Mouse (Mus musculus): ENCODE results near the gene Msx3.

Gene Msx3

DNA sequence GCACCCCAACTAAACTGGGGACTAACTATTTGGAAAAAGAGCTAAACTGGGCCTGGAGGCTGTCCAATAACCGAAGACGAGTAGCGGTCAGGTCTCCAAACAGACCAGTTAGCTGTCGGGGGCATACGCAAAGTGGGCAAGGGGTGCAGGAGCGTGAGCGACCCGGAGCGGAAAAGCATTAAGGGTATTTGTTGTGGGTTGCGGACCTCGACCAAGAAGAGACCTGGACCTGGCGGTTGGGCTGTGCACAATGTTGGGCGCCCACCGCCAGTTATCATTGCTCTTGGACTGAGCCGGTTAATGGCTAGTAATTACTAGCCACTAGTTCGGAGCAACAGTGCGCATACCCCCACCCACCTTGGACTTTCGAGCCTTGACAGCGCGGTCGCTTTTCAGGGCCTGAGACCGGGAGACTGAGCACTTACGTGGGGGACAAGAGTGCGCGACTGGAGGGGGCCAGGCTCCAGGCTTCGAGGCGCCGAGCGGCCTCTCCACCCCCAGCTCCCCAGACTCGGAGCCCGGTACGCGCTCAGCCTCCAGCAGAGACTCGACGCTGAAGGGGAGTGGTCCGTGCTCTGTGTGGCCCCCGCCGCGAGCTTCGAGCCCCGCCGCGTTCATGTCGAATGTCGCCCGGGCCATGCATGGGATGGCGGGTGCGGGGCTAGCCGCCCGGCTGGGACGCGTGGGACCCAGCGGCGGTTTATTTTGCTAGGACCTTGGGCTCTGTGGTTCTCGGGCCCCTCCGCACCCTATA is at the start of gene Msx3:
Msx3 (minus strand) TSS at position 729 of the 754 bp plus-strand sequence.
- no peak for DNase-seq (ENCODE audit: low spot score)

DNA sequence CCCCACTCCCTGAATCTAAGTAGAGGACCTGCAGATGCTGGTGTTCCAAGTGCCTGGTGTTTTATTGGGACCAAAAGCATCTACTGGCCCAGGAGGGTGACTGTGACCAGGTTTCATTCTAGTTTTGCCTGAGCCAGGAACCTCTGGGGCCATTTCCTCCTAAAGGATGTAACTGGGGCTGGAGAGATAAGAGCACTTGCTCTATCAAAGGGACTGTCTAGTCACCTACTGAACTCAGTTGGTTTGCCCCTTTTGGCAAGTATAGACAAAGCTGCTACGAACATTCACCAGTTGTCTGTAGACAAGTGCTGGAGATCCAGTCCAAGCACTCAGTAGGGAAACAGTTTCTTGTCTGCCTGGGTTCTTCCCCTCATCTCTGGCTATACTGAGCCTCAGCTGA is 49.6 kb upstream of the Msx3 start:
- no peak for DNase-seq (ENCODE audit: low spot score)

DNA sequence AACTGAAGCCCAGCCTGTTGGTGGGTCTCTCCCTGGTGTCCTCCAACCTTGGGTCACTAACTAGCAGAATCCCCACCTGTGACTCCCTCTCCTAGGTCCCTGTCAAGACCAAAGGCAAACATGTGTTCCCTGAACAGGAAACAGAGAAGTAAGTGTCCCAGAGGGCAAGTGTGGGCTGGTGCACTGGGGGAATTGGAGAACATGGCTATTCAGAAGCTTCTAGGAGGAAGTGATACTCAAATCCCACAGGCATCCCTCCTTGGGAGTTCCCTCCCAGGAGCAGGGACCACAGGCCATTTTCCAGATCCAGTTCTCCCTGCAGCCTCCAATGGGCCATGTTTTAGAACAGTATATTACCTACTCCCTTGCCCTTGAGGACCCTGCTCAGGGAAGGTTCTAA is 47.2 kb upstream of the Msx3 start:
- DNase-seq (ENCODE audit: low spot score): no peak

DNA sequence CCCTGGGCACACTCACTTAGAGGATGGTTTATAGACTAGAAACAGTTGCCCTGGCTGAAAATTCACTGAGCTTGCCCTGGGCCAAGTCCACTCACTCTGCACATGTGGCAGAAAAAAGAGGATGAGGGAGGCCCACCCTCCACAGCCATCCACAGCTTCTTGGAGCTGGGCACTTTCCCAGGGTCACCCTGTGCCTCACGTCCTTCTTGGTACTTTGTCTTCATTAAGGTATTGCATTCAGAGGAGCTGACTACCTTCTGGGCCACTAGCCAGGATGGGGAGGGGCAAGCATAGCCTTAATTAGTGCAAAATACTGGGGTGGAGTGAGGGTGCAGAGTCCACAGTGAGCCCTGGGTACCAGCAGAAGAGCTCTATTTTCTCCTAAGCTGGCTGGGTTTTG is 46.7 kb upstream of the Msx3 start:
- DNase-seq (ENCODE audit: low spot score): no peak

DNA sequence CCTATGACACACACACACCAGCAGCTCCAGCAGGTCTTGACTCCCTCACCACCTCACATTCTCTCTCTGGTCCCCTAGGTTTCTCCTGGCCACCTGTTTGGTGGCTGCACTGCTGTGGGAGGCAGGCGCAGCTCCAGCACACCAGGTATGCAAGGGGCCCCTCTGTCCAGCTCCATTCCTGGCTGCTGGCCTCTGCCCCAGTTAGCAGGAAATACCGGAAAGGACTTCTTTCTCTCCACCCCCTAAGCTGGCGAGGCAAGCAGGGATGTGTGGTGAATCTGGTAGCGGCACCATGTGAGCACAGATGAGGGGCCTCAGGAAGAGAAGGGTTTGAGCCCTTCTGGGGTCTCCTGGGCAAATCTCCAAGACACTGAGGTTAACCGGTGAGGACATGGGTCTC is 46.1 kb upstream of the Msx3 start:
- DNase-seq (ENCODE audit: low spot score): no peak

DNA sequence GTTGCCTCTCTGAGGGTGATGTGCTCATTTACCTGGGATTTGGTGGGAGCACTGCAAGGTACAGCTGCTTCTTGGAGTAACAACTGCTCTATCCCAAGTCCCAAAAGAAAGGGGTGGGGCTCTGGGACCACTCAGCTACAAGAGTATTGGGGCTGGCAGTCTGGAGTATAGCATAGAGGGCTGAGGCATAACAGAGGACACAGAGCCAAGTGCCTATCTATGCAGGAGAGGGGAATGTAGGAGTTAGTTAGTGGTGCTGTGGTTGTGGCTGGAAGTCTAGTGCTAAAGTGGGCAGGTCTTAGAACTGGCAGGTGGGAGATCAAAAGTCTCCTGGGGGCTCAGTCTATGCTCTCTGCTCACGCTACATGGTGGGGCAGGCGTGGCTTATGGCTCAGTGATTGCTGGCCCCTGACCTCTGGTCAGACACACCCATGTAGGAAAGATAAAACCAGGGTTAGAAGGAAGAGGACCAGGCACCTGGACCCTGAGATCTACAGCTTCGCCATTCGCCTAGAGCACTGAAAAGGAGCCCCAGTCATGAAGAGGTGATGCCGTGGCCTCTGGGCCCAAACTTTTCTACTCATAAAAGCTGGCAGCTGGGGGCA is 44.1 kb upstream of the Msx3 start, which contains the start of gene Prap1:
Prap1 (plus strand) TSS at position 472 of the 605 bp plus-strand sequence.
- no peak for DNase-seq (ENCODE audit: low spot score)

DNA sequence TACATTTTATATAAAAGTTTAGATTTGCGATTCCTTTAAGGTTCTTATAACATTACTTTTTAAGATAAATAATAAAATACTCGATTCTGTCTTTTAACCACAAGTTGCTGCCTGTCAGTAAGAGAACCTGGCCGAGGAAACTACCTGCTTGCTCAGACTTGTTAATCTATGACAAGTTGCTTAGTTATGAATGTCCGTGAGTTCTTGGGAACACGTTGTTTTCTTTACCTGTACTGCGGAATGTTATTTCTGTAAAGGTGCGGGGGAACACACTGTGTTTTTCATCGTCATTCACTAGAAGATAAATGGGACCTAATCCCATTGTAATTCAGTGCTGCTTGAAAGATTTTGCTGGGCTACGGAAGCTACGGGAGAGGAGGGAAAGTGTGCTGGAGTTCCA is 41.7 kb upstream of the Msx3 start:
- DNase-seq (ENCODE audit: low spot score): no peak

DNA sequence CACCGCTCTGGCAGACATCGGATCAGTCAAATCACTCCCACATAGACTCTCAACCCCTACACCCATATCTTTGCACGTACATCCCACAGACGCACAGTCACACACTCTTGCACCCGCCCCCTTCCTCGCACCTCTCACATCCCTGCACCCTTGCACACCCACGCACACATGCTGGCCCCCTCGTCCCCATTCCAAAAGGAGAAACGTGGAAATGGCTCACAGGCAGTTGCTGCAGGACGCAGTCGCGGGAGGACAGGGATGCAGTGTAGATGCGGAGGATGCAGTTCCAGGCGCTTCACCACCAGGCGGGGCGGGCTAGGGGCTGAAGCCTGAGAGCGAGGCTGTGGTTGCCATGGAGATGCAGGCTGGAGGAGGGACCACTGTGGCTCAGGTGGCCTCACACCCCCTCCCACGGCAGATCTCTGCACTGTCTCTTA is 33.4 kb upstream of the Msx3 start, which contains the start of gene Caly:
Caly (minus strand) TSS at position 307 of the 437 bp plus-strand sequence.
- DNase-seq (ENCODE audit: low spot score): peak; percentile 90

DNA sequence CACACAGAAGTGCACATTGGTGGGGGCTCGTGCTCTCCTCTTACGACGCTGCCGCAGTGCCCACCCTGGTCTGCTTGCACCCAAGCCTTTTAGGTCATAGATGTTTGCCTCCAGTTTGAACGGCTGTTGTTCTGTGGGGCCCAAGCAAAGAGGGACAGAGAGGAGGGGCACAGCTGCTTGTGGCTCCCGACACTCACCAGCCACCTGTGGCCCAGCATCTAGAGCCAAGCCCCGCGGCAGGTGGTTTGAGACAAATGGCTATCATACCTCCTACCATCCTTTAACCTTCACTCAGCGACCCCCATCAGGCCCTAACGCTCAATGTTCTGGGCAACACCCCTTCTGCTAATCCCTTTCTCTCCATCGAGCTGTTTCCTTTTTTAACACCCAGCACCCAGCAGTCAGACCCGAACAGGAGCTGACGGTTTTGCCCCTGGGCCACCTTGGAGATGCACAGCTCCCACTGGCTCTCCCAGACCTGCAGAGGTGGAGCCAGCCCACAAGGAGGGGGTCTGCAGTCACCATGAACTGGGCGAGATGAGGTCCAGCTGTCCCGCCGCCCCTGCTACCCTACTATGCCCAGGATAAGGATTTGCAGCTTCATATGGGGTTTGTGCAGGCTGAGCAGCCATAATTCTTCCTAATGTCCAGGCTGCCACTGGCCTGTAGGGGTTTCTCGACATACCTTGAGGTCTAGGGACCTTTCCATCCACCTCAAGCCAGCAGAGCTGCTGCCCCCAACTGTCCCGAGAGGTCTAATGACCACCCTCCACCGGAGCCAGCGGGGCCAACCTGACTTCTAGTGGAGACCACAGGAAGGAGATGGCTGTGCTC is 32.7 kb upstream of the Msx3 start:
- peak; percentile 29 for DNase-seq (ENCODE audit: low spot score)

DNA sequence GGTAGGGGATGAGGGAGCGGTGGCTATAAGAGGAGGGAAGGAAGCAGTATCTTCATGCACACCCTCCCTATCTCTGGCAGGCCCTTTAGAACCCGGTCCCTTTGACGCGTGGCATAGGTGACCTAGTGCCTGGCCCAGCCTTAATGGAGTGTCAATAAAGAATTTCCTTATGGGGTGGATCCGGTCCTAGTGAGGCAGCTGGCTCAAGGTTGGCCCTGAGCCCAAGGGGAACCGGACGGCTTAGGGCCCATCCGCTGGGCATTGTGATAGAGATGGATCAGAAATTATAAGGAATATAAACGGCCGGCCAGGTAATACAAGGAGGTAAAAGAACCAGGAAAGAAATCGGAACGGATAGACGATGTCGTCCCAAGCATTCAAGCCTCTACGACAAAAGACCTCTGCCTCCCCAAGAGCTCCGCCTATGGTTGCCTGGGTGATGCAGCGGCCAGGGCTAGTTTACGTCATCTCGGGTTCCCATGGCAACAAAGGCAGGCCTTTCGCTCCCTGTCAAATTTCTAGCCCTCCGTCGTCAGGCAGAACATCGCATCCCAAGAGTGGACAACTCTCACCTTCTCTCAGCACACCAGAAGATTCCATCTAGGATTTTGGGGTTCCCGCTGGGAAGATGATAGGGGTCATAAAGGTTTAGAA is 31.7 kb upstream of the Msx3 start:
- peak; percentile 89 for DNase-seq (ENCODE audit: low spot score)

DNA sequence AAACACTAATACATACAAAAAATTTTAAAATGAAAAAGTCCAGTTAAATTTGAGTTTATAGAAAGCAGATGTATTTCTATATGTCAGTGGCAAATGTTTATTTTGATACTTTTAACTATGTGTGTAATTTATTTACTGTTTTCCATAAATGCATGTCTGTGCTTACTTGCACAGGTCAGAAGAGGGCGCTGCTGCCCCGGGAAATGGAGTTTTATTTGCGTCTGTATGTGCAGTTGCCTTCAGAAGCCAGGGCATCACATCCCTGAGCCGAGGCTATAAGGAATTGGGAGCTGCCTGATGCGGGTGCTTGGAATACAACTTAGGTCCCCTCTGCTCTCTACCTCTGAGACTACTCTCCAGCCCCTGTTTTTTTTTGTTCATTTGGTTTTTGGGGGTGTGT is 29.8 kb upstream of the Msx3 start:
- DNase-seq (ENCODE audit: low spot score): no peak

DNA sequence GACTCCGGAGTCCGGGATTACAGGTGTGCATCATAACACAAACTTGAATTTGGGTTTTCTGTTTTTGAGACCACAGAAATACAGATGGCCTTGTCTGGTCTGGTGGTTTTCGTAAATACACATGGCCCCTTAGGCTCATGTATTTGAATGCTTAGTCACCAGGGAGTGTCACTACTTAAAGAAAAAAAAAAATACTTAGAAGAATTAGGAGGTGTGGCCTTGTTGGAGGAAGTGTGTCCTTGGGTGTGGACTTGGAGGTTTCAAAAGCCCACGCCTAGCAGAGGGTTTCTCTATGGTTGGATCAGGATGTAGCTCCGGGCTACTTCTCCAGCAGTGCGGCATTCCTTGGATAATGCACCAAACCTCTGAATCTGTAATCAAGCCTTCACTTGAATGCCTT is 28.8 kb upstream of the Msx3 start:
- no peak for DNase-seq (ENCODE audit: low spot score)

DNA sequence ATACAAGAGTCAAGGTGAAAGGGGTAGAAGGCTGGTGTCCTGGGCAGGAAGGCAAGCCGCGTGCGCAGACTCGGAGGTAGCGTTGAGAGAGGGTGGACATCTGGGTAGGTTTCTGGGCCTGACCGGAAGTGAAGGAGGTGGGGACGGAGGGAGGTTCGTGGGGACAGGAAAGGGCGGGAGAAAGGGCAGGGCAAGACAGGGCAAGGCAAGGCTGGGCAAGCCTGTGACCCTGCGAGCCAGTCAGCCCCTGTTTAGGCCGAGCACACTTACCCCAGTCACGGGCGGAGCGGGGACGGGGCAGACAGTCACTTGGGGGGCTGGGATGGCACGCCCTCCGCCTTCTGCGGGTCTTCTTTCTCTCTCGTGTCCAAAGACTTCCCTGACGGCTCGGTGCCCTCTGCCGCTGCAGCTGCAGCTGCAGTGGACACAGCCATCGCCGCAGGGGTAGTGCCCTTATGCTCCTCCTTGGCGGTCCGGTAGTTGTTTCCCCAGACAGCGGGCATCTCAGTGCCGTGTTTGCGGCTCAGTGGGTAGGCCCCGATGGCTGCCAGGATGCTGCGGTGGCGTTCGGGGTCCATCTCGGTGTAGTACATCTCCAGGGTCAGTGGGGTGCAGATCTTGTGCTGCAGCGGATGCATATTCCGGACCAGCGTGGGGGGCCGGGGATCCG is 21.3 kb upstream of the Msx3 start:
- DNase-seq (ENCODE audit: low spot score): no peak

DNA sequence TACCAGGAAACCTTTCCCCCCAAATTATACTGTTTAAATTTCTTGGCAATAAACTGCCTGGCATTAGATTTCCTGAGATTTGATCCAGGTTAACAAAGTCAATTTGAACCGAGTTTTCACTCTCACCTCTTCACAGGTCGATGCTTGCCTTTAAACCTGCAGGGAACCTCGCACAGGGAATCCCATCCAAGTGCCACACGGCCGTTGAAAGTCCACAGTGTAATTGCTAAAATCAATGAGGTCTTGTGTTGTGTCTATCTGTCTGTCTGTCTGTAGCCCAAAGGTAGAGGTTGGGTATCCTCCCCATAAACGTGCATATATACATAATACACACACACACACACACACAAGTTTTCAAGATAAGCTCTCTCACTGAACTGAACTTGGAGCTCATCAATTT is 18.5 kb upstream of the Msx3 start:
- DNase-seq (ENCODE audit: low spot score): no peak

DNA sequence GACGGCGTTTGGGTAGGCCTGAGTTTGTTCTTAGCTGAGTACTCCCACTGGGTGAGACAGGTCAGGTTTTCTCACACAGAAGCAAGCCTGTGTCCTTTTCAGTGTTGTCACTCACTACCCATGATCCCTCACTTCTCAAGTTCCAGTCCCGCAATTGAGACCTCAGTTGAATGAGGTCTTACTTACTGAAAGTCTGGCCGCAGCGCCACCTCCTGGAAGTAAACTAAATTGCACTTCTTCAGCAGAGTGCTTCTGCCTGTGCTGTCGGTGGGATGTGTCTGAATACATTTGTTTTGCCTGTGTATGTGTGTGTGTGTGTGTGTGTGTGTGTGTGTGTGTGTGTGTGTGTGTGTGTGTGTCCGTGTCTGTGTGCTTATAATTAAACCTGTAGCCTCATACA is 14.2 kb upstream of the Msx3 start:
- DNase-seq (ENCODE audit: low spot score): peak; percentile 33

DNA sequence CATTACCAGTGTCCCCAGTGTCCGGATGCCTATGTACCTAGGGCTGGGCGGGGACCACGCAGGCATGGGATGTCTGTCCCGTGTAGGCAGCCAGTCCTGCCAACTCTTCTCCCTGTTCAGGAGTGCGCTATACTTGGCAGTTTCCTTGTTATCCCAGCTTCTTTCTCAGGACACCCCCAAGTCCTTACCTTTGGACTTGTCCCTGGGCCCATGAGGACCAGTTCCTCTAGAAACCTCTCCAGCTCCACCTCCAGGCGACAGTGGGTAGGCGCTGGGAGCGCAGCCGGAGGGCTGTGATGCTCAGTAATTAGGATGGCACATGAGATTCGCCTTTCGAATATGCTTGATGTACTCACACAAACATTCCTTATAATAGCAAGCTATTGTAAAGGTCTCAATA is 13.4 kb upstream of the Msx3 start:
- DNase-seq (ENCODE audit: low spot score): no peak

DNA sequence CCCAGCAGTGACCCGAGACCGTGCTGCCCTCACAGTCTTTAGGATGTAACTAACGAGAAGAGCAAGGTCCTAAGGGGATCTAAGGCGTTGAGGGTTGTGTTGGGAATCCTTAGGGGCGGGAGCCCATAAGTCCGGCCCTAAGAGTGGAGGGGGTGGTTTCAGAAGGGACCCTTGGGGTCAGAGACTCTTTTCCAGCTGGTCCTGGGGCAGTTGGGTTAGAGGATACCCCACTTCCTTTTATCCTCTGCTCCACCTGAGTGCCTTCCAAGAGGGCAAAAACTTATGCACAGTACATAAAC is 12.9 kb upstream of the Msx3 start:
- no peak for DNase-seq (ENCODE audit: low spot score)

DNA sequence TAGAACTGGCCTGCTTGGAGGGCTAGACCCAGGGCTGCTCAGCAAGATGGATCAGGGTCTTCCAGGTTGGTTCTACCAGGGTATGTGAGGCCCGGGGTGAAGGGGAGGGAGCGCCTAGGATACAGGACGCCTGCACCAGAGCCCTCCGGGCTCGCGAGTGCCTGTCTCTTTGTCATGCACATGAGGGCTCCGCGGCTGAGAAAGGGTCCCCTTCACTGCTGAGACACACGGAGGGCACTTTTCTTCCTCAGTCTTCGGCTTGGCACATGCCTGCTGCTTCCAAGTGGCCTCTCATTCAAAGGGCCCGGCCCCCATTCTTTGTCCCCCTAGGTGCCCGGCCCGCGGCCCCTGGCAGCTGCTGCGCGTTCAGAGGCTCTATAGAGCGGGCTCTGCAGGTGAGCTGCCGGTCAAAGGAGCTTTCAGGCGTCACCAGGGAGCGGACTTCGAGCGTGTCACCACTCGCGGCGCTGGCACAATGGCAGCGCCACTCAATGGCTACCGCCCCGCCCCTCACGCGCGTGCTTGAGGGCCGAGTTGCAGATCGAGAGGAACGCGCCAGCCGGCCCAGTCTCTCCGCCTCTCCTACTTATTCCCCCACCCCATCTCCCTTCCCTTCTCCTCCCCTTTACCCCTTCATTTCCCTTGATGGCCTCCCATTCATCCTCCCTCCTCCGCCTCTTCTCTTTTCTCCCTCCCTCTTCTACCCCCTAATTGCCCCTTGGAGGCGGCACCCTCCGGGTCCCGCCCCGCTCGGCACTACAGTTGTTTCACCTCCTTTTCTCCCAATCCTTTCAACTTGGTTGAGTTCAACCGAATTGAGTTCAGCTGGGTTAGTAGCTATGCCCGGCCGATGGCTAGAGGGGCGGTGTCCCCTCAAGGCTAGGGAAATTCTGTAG is 12.3 kb upstream of the Msx3 start:
- no peak for DNase-seq (ENCODE audit: low spot score)

DNA sequence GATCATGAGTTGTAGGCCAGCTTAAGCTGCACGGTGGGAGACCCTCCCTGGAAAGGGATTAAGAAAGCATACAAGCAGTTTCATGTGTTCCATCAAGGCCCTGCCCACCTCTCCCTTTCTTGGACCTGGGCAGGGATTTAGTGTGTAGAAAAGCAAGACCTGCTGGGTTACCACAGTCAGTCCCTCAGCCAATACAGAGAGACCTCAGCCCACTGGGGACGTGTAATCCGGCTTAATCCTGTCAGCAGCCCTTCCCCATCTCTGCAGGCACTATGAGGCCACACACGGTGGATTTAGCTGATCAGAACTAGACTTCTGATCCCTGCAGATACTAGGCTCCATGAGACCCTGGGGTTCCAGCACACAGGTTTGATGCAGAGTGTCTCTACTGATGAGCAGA is 10.7 kb upstream of the Msx3 start:
- DNase-seq (ENCODE audit: low spot score): no peak

DNA sequence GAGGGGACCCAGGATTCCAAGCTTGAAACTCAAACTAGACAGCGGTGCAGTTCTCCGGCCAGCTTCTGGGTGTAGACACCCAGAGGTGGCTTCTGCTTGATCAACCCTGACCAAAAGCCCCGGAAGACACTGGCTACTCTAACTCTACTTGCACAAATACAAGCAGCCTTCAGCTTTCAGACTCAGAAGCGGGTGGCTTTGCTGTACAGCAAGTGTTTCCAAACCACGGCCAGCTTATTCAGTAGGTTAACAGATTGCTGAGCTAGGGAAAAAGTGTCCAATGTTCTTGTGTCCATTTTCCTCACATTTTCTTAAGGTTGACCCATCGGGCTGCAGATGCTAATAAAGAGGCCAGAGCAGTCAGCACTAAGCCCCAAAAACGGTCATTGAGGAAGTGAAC is 9.6 kb upstream of the Msx3 start:
- no peak for DNase-seq (ENCODE audit: low spot score)

All from left cerebral cortex, adult 11 months (tissue).